Mouse (Mus musculus) C2C12 (cell line): Measurements from ENCODE around the gene Wdr27.

Experiments used
- CEBPB ChIP-seq: IDR thresholded peaks from one replicate; pipeline ENCODE4 v1.6.1; 2011; ENCODE audit warnings: low read depth, mild to moderate bottlenecking, control low read depth, moderate library complexity
- CTCF ChIP-seq: IDR thresholded peaks from one replicate; pipeline ENCODE4 v1.5.1; 2011; ENCODE audit not compliant: control insufficient read depth, insufficient read depth, insufficient read length
- FOSL1 ChIP-seq: IDR thresholded peaks from one replicate; pipeline ENCODE4 v1.8.0; 2011; ENCODE audit warnings: mild to moderate bottlenecking, low read length; ENCODE audit not compliant: poor library complexity, insufficient read depth, severe bottlenecking
- MAX ChIP-seq: IDR thresholded peaks from one replicate; pipeline ENCODE4 v1.6.1; 2011; ENCODE audit warnings: mild to moderate bottlenecking, control low read depth
- MYOD1 ChIP-seq: IDR thresholded peaks from one replicate; pipeline ENCODE4 v1.6.1; 2011; ENCODE audit warnings: low read depth; ENCODE audit not compliant: control insufficient read depth, insufficient read length
- USF1 ChIP-seq: IDR thresholded peaks from one replicate; pipeline ENCODE4 v1.6.1; 2011; ENCODE audit warnings: low read depth, mild to moderate bottlenecking, control low read depth, moderate library complexity

DNA sequence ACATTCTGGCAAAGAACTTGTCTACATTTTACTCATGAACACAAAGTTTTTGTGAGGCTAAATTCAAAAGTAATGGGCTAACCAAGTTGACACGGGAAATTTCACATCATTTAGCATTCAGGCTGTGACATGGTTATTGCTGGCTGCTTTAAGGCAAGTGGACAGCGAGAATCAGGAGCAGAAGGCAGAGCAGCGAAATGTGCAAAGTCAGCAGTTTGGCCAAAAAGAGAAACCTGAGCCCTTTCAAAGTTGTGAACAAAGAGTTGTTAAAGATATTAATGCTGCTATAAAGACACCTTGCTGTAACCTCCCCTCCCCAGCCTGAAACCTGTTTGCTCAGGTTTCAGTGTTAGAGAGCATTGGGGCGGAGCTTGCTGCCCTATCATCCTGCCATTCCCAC lies 143.7 kb downstream of the Wdr27 start:
- TF ChIP-seq MAX = no peak
- TF ChIP-seq CTCF = no peak
- TF ChIP-seq CEBPB = no peak
- TF ChIP-seq USF1 = no peak
- no peak for TF ChIP-seq FOSL1
- no peak for TF ChIP-seq MYOD1
